Mouse (Mus musculus): ENCODE data around the gene Usp24. TPM values are rescaled to one million over a fixed set of nuclear protein-coding genes. Genes with fewer than 3 reads are reported as not detected.
"Not testable (repeated sequence)": the region's sequence is repeated elsewhere in the genome, so short reads cannot be mapped to it uniquely, and the experiment has no call there.

The Usp24 gene
- total and polyA plus RNA-seq, 3 experiments = 11.6 to 51.1 (median 44.5) TPM

DNA sequence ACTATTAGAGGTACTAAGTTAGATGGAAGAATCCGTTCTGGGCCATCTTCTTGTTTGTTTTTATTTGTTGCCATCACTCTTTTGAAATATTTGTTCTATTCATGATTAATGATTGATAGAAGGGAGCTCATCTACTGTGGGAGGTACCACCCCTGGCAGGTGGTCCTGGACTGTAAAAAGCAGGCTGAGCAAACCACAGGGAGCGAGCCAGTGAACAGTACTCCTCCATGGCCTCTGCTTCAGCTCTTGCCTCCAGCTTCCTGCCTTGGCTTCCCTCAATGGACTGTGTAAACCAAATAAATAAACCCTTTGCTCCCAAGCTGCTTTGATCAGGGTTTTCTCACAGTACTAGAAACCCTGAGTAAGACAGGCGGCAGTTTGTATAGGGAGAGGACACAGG is 17.1 kb downstream of the Usp24 start:
- Histone ChIP-seq H3K79me2 (replicated peaks; ENCODE audit: control insufficient read depth, insufficient read depth, low read length) (peaks cover 8% of the 10 kb centered on the region), H3K4me3 (no peak overlapping the region), H3K27ac (no peak overlapping the region), H3K27me3 (ENCODE audit: control insufficient read depth, insufficient read depth, low read length) (no peaks in the 10 kb centered on the region), H3K9ac (ENCODE audit: low read depth, low read length) (no peak overlapping the region), H3K4me1 (ENCODE audit: control insufficient read depth, insufficient read depth, low read length) (peaks cover 6% of the 10 kb centered on the region), H3K36me3 (ENCODE audit: control insufficient read depth, insufficient read depth, low read length) (peaks cover 8% of the 10 kb centered on the region; the same call in 1 of the 2 replicates)
- TF ChIP-seq POLR2A (IDR thresholded peaks at IDR 0.05; ENCODE audit: insufficient read depth, low read depth, low read length) = no peak
- no peak for TF ChIP-seq CTCF (IDR thresholded peaks at IDR 0.05)
- TF ChIP-seq EP300 (IDR thresholded peaks at IDR 0.05; ENCODE audit: insufficient read depth, low read depth, low read length) = no peak
- intact Hi-C loops (cut with DNase I) = no loop called here
- 92% methylated on average over 3 of the region's 3 CpGs for WGBS
- DNase-seq = no peak

DNA sequence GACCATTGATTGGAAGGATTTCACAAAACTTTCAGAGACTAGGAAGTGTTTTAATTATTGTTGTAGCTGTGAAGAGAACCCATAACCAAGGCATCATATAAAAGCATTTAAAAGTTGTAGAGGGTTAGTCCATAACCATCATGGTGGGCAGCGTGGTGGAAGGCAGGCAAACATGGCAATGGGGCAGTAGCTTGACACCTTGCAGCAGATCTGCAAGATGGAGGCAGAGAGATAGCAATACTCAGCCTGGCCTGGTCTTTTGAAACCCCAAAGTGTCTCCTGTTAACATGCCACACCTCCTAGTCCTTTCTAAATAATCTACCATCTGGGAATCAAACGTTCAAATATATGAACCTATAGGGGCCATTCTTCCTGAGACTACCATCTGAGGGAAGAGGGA is 17.6 kb downstream of the Usp24 start:
- WGBS = 59% methylated on average over 2 of the region's 2 CpGs
- Histone ChIP-seq H3K79me2 (replicated peaks; ENCODE audit: control insufficient read depth, insufficient read depth, low read length) (peaks cover 8% of the 10 kb centered on the region), H3K9ac (ENCODE audit: low read depth, low read length) (no peak overlapping the region), H3K27ac (no peak overlapping the region), H3K27me3 (ENCODE audit: control insufficient read depth, insufficient read depth, low read length) (no peaks in the 10 kb centered on the region), H3K36me3 (ENCODE audit: control insufficient read depth, insufficient read depth, low read length) (peaks cover 8% of the 10 kb centered on the region), H3K4me1 (ENCODE audit: control insufficient read depth, insufficient read depth, low read length) (peaks cover 6% of the 10 kb centered on the region), H3K4me3 (no peak overlapping the region)
- no peak for DNase-seq
- TF ChIP-seq CTCF (IDR thresholded peaks at IDR 0.05) = no peak
- TF ChIP-seq EP300 (IDR thresholded peaks at IDR 0.05; ENCODE audit: insufficient read depth, low read depth, low read length) = no peak
- no peak for TF ChIP-seq POLR2A (IDR thresholded peaks at IDR 0.05; ENCODE audit: insufficient read depth, low read depth, low read length)
- intact Hi-C loops (cut with DNase I) = no loop called here

DNA sequence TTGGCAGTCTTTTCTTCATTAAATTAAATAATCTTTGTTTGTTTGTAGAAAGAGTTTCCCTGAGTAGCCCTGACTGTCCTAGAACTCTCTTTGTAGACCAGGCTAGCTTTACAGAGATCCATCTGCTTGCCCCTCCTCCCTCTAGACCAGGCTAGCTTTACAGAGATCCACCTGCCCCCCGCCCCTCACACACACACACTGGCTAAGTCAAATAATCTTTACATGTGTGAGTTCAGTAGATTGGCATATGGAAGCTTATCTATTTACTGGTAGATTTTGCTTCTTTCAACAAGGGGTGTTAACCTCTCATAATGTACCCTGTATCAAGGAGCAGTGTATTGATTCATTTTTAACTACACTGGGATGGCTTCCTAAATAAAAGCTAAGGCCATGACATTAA is 19.8 kb downstream of the Usp24 start:
- WGBS = 91% methylated on average over 1 of the region's 1 CpGs
- Histone ChIP-seq H3K4me3 (no peak overlapping the region), H3K79me2 (replicated peaks; ENCODE audit: control insufficient read depth, insufficient read depth, low read length) (peaks cover 8% of the 10 kb centered on the region), H3K36me3 (ENCODE audit: control insufficient read depth, insufficient read depth, low read length) (peaks cover 5% of the 10 kb centered on the region), H3K9ac (ENCODE audit: low read depth, low read length) (no peak overlapping the region), H3K27ac (no peak overlapping the region), H3K27me3 (ENCODE audit: control insufficient read depth, insufficient read depth, low read length) (no peaks in the 10 kb centered on the region), H3K4me1 (ENCODE audit: control insufficient read depth, insufficient read depth, low read length) (peaks cover 8% of the 10 kb centered on the region)
- intact Hi-C loops (cut with DNase I) = no loop called here
- TF ChIP-seq EP300 (IDR thresholded peaks at IDR 0.05; ENCODE audit: insufficient read depth, low read depth, low read length) (no peak), CTCF (IDR thresholded peaks at IDR 0.05) (no peak), POLR2A (IDR thresholded peaks at IDR 0.05; ENCODE audit: insufficient read depth, low read depth, low read length) (no peak)
- no peak for DNase-seq

DNA sequence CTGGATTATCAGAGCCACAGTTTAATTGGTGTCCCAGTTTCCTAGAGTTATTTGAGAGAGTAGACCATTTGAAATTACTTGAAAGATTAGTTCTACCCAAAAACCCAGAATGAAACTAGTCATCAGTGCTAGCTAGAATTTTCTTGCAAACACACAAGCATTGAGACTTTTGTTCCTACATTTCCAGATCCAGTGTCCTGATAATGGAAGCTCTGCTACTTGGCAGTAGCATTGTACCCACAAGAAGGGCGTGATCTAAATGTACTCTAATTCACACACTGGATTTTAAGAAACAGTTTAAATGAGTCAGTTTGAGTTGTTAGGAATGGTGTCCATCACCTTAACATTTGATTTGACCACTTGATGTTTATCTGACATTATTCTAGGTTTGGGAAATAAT is 31.7 kb downstream of the Usp24 start:
- Histone ChIP-seq H3K27me3 (ENCODE audit: control insufficient read depth, insufficient read depth, low read length) (no peaks in the 10 kb centered on the region), H3K36me3 (ENCODE audit: control insufficient read depth, insufficient read depth, low read length) (peaks cover 1% of the 10 kb centered on the region; the same call in 1 of the 2 replicates), H3K79me2 (replicated peaks; ENCODE audit: control insufficient read depth, insufficient read depth, low read length) (no peaks in the 10 kb centered on the region; the same call in 1 of the 2 replicates), H3K9ac (ENCODE audit: low read depth, low read length) (no peak overlapping the region), H3K4me3 (no peak overlapping the region), H3K4me1 (ENCODE audit: control insufficient read depth, insufficient read depth, low read length) (no peaks in the 10 kb centered on the region), H3K27ac (no peak overlapping the region)
- no peak for DNase-seq
- WGBS = 92% methylated on average over 1 of the region's 1 CpGs
- TF ChIP-seq CTCF (IDR thresholded peaks at IDR 0.05) (no peak), EP300 (IDR thresholded peaks at IDR 0.05; ENCODE audit: insufficient read depth, low read depth, low read length) (no peak), POLR2A (IDR thresholded peaks at IDR 0.05; ENCODE audit: insufficient read depth, low read depth, low read length) (no peak)
- intact Hi-C loops (cut with DNase I) = no loop called here

DNA sequence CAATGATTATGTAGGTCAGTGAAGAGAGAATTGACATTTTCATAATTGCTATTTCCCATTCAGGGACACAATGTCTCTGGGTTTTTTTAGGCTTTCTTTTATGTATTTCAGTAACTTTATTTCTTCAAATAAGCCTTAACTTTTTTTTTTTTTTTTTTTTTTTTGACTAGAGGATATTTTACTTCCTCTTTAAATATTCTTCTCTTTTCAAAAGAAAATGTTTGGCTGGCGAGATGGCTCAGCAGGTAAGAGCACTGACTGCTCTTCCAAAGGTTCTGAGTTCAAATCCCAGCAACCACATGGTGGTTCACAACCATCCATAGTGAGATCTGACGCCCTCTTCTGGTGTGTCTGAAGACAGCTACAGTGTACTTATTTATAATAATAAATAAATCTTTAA is 39.0 kb downstream of the Usp24 start:
- intact Hi-C loops (cut with DNase I); H3K27me3 ChIP-seq (ENCODE audit: control insufficient read depth, insufficient read depth, low read length); DNase-seq; H3K36me3 ChIP-seq (ENCODE audit: control insufficient read depth, insufficient read depth, low read length); H3K4me3 ChIP-seq; H3K9ac ChIP-seq (ENCODE audit: low read depth, low read length); H3K27ac ChIP-seq; H3K79me2 ChIP-seq (replicated peaks; ENCODE audit: control insufficient read depth, insufficient read depth, low read length); H3K4me1 ChIP-seq (ENCODE audit: control insufficient read depth, insufficient read depth, low read length): not testable (repeated sequence)
- TF ChIP-seq CTCF (IDR thresholded peaks at IDR 0.05) = peak; percentile 10; the same call in 1 of the 2 replicates
- WGBS = 93% methylated on average over 2 of the region's 2 CpGs

DNA sequence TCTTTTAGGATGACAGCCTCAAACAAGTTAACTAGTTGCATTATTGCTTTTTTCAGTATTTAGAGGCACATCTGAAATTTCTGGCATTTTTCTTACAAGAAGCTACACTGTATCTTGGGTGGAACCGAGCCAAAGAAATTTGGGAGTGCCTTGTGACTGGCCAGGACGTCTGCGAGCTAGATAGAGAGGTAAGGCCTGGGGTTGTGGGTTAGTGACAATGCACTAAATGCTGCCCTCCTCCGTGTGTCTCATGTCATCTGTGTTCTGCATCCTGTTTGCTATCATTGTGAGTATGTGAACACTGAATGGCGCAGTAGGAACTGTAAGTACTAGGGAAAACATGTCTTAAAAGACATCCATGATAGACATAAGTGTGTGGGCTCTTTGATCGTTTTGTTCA is 54.0 kb downstream of the Usp24 start:
- Histone ChIP-seq H3K4me3 (no peak overlapping the region), H3K36me3 (ENCODE audit: control insufficient read depth, insufficient read depth, low read length) (no peaks in the 10 kb centered on the region), H3K27ac (no peak overlapping the region), H3K9ac (ENCODE audit: low read depth, low read length) (no peak overlapping the region), H3K79me2 (replicated peaks; ENCODE audit: control insufficient read depth, insufficient read depth, low read length) (no peaks in the 10 kb centered on the region), H3K4me1 (ENCODE audit: control insufficient read depth, insufficient read depth, low read length) (no peaks in the 10 kb centered on the region), H3K27me3 (ENCODE audit: control insufficient read depth, insufficient read depth, low read length) (no peaks in the 10 kb centered on the region)
- WGBS = 66% methylated on average over 6 of the region's 6 CpGs
- DNase-seq = no peak
- no peak for TF ChIP-seq POLR2A (IDR thresholded peaks at IDR 0.05; ENCODE audit: insufficient read depth, low read depth, low read length)
- no peak for TF ChIP-seq EP300 (IDR thresholded peaks at IDR 0.05; ENCODE audit: insufficient read depth, low read depth, low read length)
- no peak for TF ChIP-seq CTCF (IDR thresholded peaks at IDR 0.05)
- intact Hi-C loops (cut with DNase I) = no loop called here

All from heart, adult 2 months (tissue).